Mouse (Mus musculus) myocyte (in vitro differentiated cells): Measurements from ENCODE around the gene Mrrf.

Source experiments
- CEBPB ChIP-seq: IDR thresholded peaks from 2 replicates; pipeline ENCODE4 v1.6.1; 2011; ENCODE audit warnings: mild to moderate bottlenecking, moderate library complexity; ENCODE audit not compliant: poor library complexity, insufficient read depth, severe bottlenecking
- MAX ChIP-seq: IDR thresholded peaks from one replicate; pipeline ENCODE4 v1.6.1; 2011; ENCODE audit warnings: low read depth, mild to moderate bottlenecking, control low read depth
- MYOD1 ChIP-seq, 3 experiments: IDR thresholded peaks; one replicate each; pipeline ENCODE4 v1.6.1; 2011; ENCODE audit warnings: control low read depth in 2 of 3, low read depth in 2 of 3, mild to moderate bottlenecking in 2 of 3, moderate library complexity in 1 of 3; ENCODE audit not compliant: insufficient read length in 2 of 3, control insufficient read depth in 1 of 3
- MYOG ChIP-seq, 3 experiments: IDR thresholded peaks; one replicate each; pipeline ENCODE4 v1.6.1; 2011; ENCODE audit warnings: control low read depth in 2 of 3, low read depth in 2 of 3, mild to moderate bottlenecking in 2 of 3; ENCODE audit not compliant: insufficient read length in 2 of 3, control insufficient read depth in 1 of 3, insufficient read depth in 1 of 3
- POLR2A ChIP-seq: IDR thresholded peaks from one replicate; pipeline ENCODE4 v1.6.1; 2011; ENCODE audit warnings: low read depth, mild to moderate bottlenecking, control low read depth, moderate library complexity; ENCODE audit not compliant: insufficient read length
- POLR2AphosphoS2 ChIP-seq: IDR thresholded peaks from one replicate; pipeline ENCODE4 v1.6.1; 2011; ENCODE audit warnings: low read depth, control low read depth; ENCODE audit not compliant: insufficient read length
- REST ChIP-seq: IDR thresholded peaks from one replicate; pipeline ENCODE4 v1.6.1; 2011; ENCODE audit warnings: mild to moderate bottlenecking, control low read depth, moderate library complexity; ENCODE audit not compliant: insufficient read depth, insufficient read length
- SRF ChIP-seq: IDR thresholded peaks from one replicate; pipeline ENCODE4 v1.6.1; 2011; ENCODE audit warnings: low read depth; ENCODE audit not compliant: control insufficient read depth, insufficient read length
- TCF12 ChIP-seq: IDR thresholded peaks from one replicate; pipeline ENCODE4 v1.6.1; 2011; ENCODE audit warnings: mild to moderate bottlenecking, control low read depth; ENCODE audit not compliant: poor library complexity, insufficient read depth, severe bottlenecking
- TCF3 ChIP-seq: IDR thresholded peaks from one replicate; pipeline ENCODE4 v1.6.1; 2011; ENCODE audit warnings: low read depth, control low read depth; ENCODE audit not compliant: insufficient read length
- USF1 ChIP-seq: IDR thresholded peaks from one replicate; pipeline ENCODE4 v1.6.1; 2011; ENCODE audit warnings: low read depth, mild to moderate bottlenecking, control low read depth, moderate library complexity

GRCm38 (mm10) chr2:36126795-36127429 is 9.3 kb upstream of the Mrrf start:
- TF ChIP-seq POLR2A (no peak), MYOD1 (IDR thresholded peaks at IDR 0.05; ENCODE audit: control insufficient read depth in 1 of 3, insufficient read length in 2 of 3, low read depth in 2 of 3) (no peak), POLR2AphosphoS2 (no peak), TCF12 (no peak), USF1 (no peak), CEBPB (no peak), MAX (no peak), TCF3 (no peak), REST (no peak), SRF (no peak), MYOG (IDR thresholded peaks at IDR 0.05; ENCODE audit: control insufficient read depth in 1 of 3, insufficient read depth in 1 of 3, insufficient read length in 2 of 3, low read depth in 2 of 3) (no peak)
